ENCODE assay signal across 8 mouse cellular contexts in genomic region chr12:35038668-35039570, GRCm38 (mm10). TPM values are rescaled to one million over a fixed set of nuclear protein-coding genes. Genes with fewer than 3 reads are reported as not detected.
A peak's percentile ranks its signal among the peaks of the same experiment; 100 is the strongest.
DNase-seq lines count a peak whose midpoint lies in the region; ATAC-seq and TF ChIP-seq lines count a peak whose summit lies in the region.

No protein-coding gene starts in this region.

- no peak overlapping the region for H3K9ac ChIP-seq in limb, embryonic 11.5 days (ENCODE audit: low read length)

- H3K9me3 ChIP-seq in limb, embryonic 11.5 days (ENCODE audit: control insufficient read depth, low read length): no peaks in the 10 kb centered on the region

- no peak overlapping the region for H3K4me3 ChIP-seq in limb, embryonic 11.5 days (ENCODE audit: low read depth, low read length)
- peak overlapping the region; percentile 22 for H3K4me3 ChIP-seq in olfactory bulb, adult 2 months (ENCODE audit: insufficient read depth, low read depth, low read length)

- H3K4me1 ChIP-seq in limb, embryonic 11.5 days (ENCODE audit: control insufficient read depth, insufficient read depth, low read length): no peaks in the 10 kb centered on the region
- 0 out of 2 replicates have a peak, but pooled peaks cover 3% of the 10 kb centered on the region for H3K4me1 ChIP-seq in olfactory bulb, adult 2 months (ENCODE audit: control insufficient read depth, insufficient read depth, low read length)

- no peaks in the 10 kb centered on the region for H3K36me3 ChIP-seq in limb, embryonic 11.5 days (ENCODE audit: control insufficient read depth, insufficient read depth, low read length)

- no peaks in the 10 kb centered on the region for H3K27me3 ChIP-seq in limb, embryonic 11.5 days (ENCODE audit: control insufficient read depth, insufficient read depth, low read length)

- H3K4me2 ChIP-seq in limb, embryonic 11.5 days (ENCODE audit: low read depth, severe bottlenecking): peak overlapping the region; percentile 24

- no peak for TF ChIP-seq POLR2A in olfactory bulb, adult 2 months (IDR thresholded peaks at IDR 0.05; ENCODE audit: insufficient read depth, low read depth, low read length)

- peak; percentile 28 for DNase-seq in adrenal gland, adult 2 months
- no peak for DNase-seq in adrenal gland, adult 8-10 months
- peak; percentile 54 to 65 for DNase-seq in right cerebral cortex, adult 2 months (ENCODE audit: low spot score in 2 of 2)
- DNase-seq in right cerebral cortex, postnatal 4 days: no peak
- DNase-seq in limb, embryonic 11.5 days (ENCODE audit: low spot score): no peak
- DNase-seq in ovary, postnatal 10 days (ENCODE audit: low spot score): no peak

- peak; percentile 48 to 59 for ATAC-seq in hematopoietic stem cell, adult 5-6 weeks (replicated peaks in 1 of 2; ENCODE audit: insufficient read depth in 1 of 2, low FRiP score in 2 of 2, low TSS enrichment in 1 of 2, low read depth in 1 of 2, poor library complexity in 2 of 2, severe bottlenecking in 2 of 2)
- no peak for ATAC-seq in limb, embryonic 11.5 days (ENCODE audit: insufficient number of reproducible peaks, low FRiP score, low TSS enrichment, low read depth)

- no peak for TF ChIP-seq CTCF in olfactory bulb, adult 2 months (IDR thresholded peaks at IDR 0.05; ENCODE audit: insufficient read depth, low read depth, low read length)

- no peak overlapping the region for H3K27ac ChIP-seq in limb, embryonic 11.5 days (replicated peaks; ENCODE audit: low read depth, low read length)
- peak overlapping the region; percentile 42 for H3K27ac ChIP-seq in olfactory bulb, adult 2 months (ENCODE audit: insufficient read depth, low read depth, low read length)

- WGBS in limb, embryonic 11.5 days: 23% methylated on average over 14 of the region's 14 CpGs
- 22% methylated on average over 14 of the region's 14 CpGs for WGBS in olfactory bulb, adult 2 months

RNA-seq across cellular contexts. Expression of gene Snx13, which starts 8.1 kb away (rescaled TPM):
- 10 to 100 TPM; 37.3 to 37.4 TPM for total RNA-seq in adrenal gland, adult 2 months (2021)
- 5.9 and 10.2 TPM in 2 replicates for polyA plus RNA-seq in adrenal gland, adult 2 months (2012; rRNA removed)
- total RNA-seq in adrenal gland, adult 8-10 months (2022): 10 to 100 TPM; 34.7 to 48.5 (median 43.9) TPM
- total RNA-seq in hematopoietic stem cell, adult 5-6 weeks (2017): 30.8 and 42.6 TPM in 2 replicates
- 19.3 and 23.8 TPM in 2 replicates for polyA plus RNA-seq in limb, embryonic 11.5 days (2014; fragmentation: Nextera tagmentation; extraction: Ambion mirVana)
- not detected in 2 replicates for polyA plus RNA-seq in olfactory bulb, adult 2 months (2012; ENCODE audit: insufficient read depth, insufficient read length, low replicate concordance, missing spikeins)

RNA-seq across cellular contexts. Expression of gene Prps1l1, which starts 54.4 kb away (rescaled TPM):
- total RNA-seq in adrenal gland, adult 2 months (2021): not detected
- polyA plus RNA-seq in adrenal gland, adult 2 months (2012; rRNA removed): not detected in 2 replicates
- total RNA-seq in adrenal gland, adult 8-10 months (2022): not detected
- 1.0 TPM in 1 of 2 replicates, not detected in the other for total RNA-seq in hematopoietic stem cell, adult 5-6 weeks (2017)
- polyA plus RNA-seq in limb, embryonic 11.5 days (2014; fragmentation: Nextera tagmentation; extraction: Ambion mirVana): not detected in 2 replicates
- polyA plus RNA-seq in olfactory bulb, adult 2 months (2012; ENCODE audit: insufficient read depth, insufficient read length, low replicate concordance, missing spikeins): not detected in 2 replicates

Comparison
In these comparisons a context has a peak if more than half of its experiments do, and no peak if none do; other contexts are left out.
1. DNase-seq: peak in adrenal gland, adult 2 months (single experiment) and right cerebral cortex, adult 2 months (2 of 2); none in adrenal gland, adult 8-10 months (single experiment), right cerebral cortex, postnatal 4 days (single experiment), limb, embryonic 11.5 days (single experiment) and ovary, postnatal 10 days (single experiment).